Mouse (Mus musculus) limb, embryonic 10.5 days (tissue): ENCODE data around the gene Gm525. TPM values are rescaled to one million over a fixed set of nuclear protein-coding genes. Genes with fewer than 3 reads are reported as not detected.
"Not testable (repeated sequence)": the region's sequence is repeated elsewhere in the genome, so short reads cannot be mapped to it uniquely, and the experiment has no call there.

Experiments
- DNase-seq: peaks from one replicate; pipeline ENCODE4 v3.0.0-alpha.2; 2017; ENCODE audit warnings: low spot score
- H3K27ac ChIP-seq: fragments of 300-500 bp; sonication (generic); 2 replicates; pipeline ENCODE4 v1.5.1; 2016; ENCODE audit warnings: mild to moderate bottlenecking
- H3K27me3 ChIP-seq: fragments of 300-500 bp; sonication (generic); 2 replicates; pipeline ENCODE4 v1.6.1; 2016; ENCODE audit warnings: low read depth, mild to moderate bottlenecking; ENCODE audit not compliant: poor library complexity, severe bottlenecking
- H3K36me3 ChIP-seq: fragments of 300-500 bp; sonication (generic); 2 replicates; pipeline ENCODE4 v1.6.1; 2016; ENCODE audit warnings: mild to moderate bottlenecking, moderate library complexity
- H3K4me1 ChIP-seq: fragments of 300-500 bp; sonication (generic); 2 replicates; pipeline ENCODE4 v1.6.1; 2016
- H3K4me3 ChIP-seq: fragments of 300-500 bp; sonication (generic); 2 replicates; pipeline ENCODE4 v1.5.1; 2016; ENCODE audit warnings: mild to moderate bottlenecking, moderate library complexity
- H3K9me3 ChIP-seq: fragments of 300-500 bp; sonication (generic); replicated peaks from 2 replicates; pipeline ENCODE4 v1.6.1; 2016; ENCODE audit warnings: mild to moderate bottlenecking
- WGBS: fragments of 180-500 bp; shearing (Covaris S2); methylation state at CpG from one replicate; pipeline ENCODE4 v1.1.7; 2016; 5-methylcytosine and 5-hydroxymethylcytosine counted together
- polyA plus RNA-seq: library from polyadenylated mRNA; unstranded; fragments of >200 nt; fragmentation: Nextera tagmentation; extraction: Ambion mirVana; gene quantifications from 2 replicates; pipeline ENCODE4 v1.2.1, GENCODE M21; 2016

Gm525 gene
- polyA plus RNA-seq, 1 experiment from 2014 or later: not detected

DNA sequence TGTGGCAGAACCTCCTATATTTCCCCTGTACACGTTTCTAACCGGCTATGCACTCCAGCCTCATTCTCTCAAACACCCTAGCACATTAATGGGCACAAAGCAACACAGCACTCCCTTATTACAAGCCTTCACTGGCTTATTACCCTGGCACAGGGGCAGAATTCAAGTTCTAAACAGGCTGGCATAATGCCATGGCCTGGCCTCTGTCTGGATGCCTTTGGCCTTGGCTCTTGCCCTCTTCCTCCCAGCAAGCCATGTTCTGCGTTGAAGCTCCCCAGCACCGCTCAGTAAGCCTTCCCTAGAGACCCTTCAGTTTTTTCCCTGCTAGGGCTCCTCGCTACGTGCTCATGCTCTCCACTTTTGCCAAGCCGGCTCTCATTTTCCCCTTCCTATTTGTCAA is 30.6 kb upstream of the Gm525 start:
- DNase-seq: no peak
- 91% methylated on average over 7 of the region's 7 CpGs for WGBS
- Histone ChIP-seq H3K9me3 (no peaks in the 10 kb centered on the region), H3K36me3 (peaks cover 95% of the 10 kb centered on the region), H3K4me3 (no peak overlapping the region), H3K27me3 (no peaks in the 10 kb centered on the region), H3K27ac (no peak overlapping the region), H3K4me1 (no peaks in the 10 kb centered on the region)

DNA sequence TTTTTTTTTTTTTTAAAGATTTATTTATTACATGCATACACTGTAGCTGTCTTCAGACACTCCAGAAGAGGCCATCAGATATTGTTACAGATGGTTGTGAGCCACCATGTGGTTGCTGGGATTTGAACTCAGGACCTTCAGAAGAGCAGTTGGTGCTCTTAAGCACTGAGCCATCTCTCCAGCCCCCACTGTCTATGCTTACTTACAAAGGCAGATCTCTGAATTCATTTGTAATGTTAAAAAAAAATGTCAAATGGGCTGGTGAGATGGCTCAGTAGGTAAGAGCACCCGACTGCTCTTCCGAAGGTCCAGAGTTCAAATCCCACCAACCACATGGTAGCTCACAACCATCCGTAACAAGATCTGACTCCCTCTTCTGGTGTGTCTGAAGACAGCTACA is 28.1 kb upstream of the Gm525 start:
- H3K4me3 ChIP-seq, H3K27me3 ChIP-seq, H3K9me3 ChIP-seq, DNase-seq, H3K4me1 ChIP-seq, H3K27ac ChIP-seq: not testable (repeated sequence)
- peaks cover 89% of the 10 kb centered on the region for H3K36me3 ChIP-seq
- 94% methylated on average over 3 of the region's 3 CpGs for WGBS

DNA sequence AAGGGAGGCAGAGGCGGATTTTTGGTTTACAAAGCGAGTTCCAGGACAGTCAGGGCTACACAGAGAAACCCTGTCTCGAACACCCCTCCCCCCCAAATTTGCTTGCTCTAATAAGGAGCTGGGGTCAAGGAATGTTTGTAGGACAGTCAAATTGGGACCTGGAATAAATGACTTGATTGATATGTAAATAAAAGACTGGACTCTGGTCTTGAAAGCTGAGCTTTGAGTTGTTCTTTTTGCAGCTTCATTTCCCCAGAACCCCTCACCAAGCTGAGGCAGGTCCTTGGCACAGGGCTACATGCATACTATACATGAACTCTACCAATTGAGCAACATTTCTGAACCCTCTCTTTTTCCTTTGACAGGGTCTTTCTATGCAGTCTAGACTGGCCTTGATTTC is 27.6 kb upstream of the Gm525 start:
- H3K4me1 ChIP-seq: no peaks in the 10 kb centered on the region
- no peak overlapping the region for H3K4me3 ChIP-seq
- H3K27me3 ChIP-seq: no peaks in the 10 kb centered on the region
- no peak for DNase-seq
- peaks cover 91% of the 10 kb centered on the region for H3K36me3 ChIP-seq
- H3K27ac ChIP-seq: no peak overlapping the region
- H3K9me3 ChIP-seq: no peaks in the 10 kb centered on the region
- 97% methylated on average over 3 of the region's 3 CpGs for WGBS

DNA sequence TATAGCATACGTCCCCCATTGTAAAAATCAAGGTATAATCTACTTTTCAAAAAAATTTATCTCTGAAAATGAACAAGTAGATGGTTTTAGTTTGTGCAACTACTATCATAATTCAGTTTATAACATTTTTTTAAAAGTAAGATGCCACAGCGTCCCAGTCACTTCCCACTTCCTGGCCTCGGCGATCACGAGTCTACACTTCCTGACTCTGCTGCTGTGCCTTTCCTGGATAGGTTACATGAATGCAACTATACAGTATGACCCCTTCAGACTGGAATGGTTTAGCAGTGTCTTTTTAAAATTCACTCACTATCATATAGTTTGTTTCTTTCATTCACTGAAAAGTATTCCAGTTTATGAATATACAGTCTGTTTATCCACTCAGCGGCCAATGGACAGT is 21.9 kb upstream of the Gm525 start:
- DNase-seq: no peak
- WGBS: 92% methylated on average over 6 of the region's 6 CpGs
- H3K4me3 ChIP-seq: no peak overlapping the region
- H3K36me3 ChIP-seq: peaks cover 79% of the 10 kb centered on the region
- no peaks in the 10 kb centered on the region for H3K27me3 ChIP-seq
- no peak overlapping the region for H3K27ac ChIP-seq
- H3K9me3 ChIP-seq: no peaks in the 10 kb centered on the region
- H3K4me1 ChIP-seq: no peaks in the 10 kb centered on the region

DNA sequence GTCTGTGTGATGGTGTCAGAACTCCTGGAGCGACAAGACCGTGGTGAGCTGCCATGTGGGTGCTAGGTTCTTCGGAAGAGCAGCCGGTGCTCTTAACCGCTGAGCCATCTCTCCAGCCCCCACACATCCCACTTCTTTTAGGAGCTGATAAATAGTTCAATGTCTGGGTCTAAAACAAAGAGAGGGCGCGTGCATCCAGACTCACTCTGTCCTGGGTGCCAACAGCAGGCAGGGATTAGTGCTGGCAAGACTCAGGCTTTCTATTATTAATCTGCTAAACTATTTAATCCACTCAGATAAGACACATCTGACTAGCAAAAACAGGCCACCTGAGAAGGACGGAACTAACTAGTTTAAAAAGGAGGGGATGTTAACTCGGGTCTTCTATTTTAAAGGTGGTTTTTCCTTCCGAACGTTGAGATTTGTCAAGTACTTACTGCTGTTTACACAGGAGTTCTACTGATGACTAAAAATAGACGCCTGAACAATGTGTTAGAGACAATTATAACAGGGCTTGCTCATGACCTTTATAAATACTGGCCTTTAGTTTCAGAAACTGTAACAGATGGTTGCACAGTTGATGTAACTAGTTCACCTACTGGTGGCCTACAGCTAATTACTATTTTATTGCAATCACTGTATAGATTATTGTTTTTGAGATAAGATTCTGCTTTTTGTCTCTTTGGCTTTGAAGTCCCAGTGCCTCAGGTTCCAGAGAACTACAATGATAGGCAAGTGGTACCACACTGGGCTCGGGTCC is 17.5 kb upstream of the Gm525 start:
- H3K4me1 ChIP-seq: peaks cover 25% of the 10 kb centered on the region
- no peaks in the 10 kb centered on the region for H3K9me3 ChIP-seq
- no peaks in the 10 kb centered on the region for H3K27me3 ChIP-seq
- peaks cover 42% of the 10 kb centered on the region for H3K36me3 ChIP-seq
- WGBS: 93% methylated on average over 13 of the region's 13 CpGs
- H3K27ac ChIP-seq: no peak overlapping the region
- DNase-seq: no peak
- H3K4me3 ChIP-seq: no peak overlapping the region

DNA sequence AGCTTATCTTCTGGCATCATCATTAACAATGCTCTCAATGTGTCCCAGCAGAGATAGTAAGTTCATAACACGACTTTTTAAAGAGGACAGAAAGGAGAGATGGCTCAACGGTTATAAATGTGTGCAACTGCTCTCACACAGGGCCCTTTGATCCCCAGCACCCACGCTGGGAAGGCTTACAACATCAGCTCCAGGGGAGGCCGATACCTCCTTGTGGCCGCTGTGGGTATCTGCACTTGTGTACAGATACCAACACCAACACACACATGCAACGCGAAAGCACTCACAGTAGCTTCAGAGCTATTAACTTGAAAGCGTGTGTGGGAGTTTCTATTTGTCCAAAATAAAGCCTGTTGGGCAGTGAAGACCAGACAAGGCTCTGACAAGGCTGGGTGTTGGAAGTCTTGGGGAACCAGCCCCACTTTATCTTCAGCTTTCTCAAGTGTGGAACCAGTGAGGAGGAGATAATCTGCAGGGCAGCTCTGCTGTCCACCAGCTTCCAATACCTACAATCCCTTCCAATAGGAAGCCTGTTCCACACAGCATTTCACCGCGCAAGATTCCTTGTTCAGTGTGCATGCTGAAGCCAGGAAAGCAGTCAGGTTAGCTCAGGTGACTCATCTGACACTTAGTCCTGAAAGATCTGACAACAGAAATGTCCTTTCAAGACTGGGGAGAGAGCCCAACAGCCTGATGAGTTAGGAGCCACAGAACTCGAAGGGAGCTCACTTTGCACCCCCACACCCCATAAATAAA is 14.9 kb upstream of the Gm525 start:
- no peaks in the 10 kb centered on the region for H3K27me3 ChIP-seq

DNA sequence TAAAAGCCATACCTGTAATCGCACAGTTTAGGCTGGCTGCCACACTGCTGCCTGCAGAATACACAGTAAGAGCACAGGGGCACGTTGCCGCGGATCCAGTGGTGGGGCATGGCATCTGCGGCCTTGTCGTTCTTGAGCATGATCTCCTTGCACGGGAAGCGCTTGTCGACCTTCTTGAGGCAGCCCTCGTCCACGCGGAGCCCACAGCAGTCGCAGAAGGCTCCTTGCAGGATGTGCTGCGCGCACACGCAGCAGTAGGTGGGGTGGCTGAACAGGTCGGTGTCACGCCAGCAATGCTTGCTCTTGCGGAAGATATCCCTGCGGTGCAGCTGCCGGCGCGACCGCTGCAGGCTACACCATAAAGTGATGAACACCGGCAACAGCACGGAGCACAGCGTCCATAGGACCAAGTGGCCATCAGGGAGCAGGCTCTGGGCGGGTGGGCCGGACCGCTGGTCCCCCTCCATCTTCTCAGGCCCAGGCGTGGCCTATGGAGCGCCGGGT is 13.7 kb upstream of the Gm525 start:
- H3K36me3 ChIP-seq: peaks cover 14% of the 10 kb centered on the region
- no peak for DNase-seq
- H3K27me3 ChIP-seq: no peaks in the 10 kb centered on the region
- peak overlapping the region; percentile 89 for H3K4me3 ChIP-seq
- H3K27ac ChIP-seq: peak overlapping the region; percentile 88
- H3K9me3 ChIP-seq: no peaks in the 10 kb centered on the region
- WGBS: under 1% methylated on average over 33 of the region's 33 CpGs
- H3K4me1 ChIP-seq: peaks cover 25% of the 10 kb centered on the region

More for the DNA sequence above, 14.9 kb upstream of the Gm525 start:
- no peaks in the 10 kb centered on the region for H3K9me3 ChIP-seq
- H3K4me3 ChIP-seq: peak overlapping the region; percentile 89
- H3K4me1 ChIP-seq: peaks cover 25% of the 10 kb centered on the region
- H3K36me3 ChIP-seq: peaks cover 26% of the 10 kb centered on the region
- H3K27ac ChIP-seq: no peak overlapping the region
- 75% methylated on average over 11 of the region's 11 CpGs for WGBS
- DNase-seq: no peak

DNA sequence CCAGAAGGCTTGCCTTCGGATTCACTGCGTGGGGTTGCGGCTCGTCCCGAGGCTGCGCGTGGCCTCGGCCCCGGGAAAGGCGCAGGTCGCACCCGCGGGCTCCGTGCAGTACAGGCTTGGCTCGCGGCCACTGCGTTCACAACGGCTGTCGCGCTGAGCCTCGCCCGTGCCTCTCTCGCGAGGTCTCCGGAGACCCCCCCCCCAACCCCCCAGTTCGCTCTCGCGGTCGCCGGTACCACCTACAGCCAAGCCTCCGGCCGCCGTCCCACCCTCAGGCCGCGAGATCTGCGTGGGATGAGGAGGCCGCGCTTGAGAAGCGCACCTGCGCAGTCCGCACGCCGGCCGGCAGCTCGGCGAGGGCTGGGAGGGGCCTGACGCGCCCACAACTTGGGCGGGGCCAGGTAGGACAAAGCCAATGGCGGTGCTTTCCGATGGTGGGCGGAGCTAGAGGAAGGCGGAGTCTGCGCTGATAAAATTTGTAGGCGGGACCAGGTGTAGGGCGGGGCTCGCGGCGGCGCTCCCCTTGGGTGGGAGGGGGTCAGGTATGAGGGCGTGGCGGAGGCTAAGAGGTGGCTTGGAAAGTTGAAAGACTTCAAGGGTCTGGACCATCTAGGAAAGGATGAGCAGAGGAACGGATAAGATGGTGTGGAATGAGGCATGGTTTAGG is 13.1 kb upstream of the Gm525 start:
- WGBS: under 1% methylated on average over 63 of the region's 63 CpGs
- Histone ChIP-seq H3K36me3 (peaks cover 9% of the 10 kb centered on the region), H3K27ac (peak overlapping the region; percentile 88), H3K9me3 (no peaks in the 10 kb centered on the region), H3K4me1 (peaks cover 25% of the 10 kb centered on the region), H3K4me3 (peak overlapping the region; percentile 89), H3K27me3 (no peaks in the 10 kb centered on the region)
- peak; percentile 92 for DNase-seq

DNA sequence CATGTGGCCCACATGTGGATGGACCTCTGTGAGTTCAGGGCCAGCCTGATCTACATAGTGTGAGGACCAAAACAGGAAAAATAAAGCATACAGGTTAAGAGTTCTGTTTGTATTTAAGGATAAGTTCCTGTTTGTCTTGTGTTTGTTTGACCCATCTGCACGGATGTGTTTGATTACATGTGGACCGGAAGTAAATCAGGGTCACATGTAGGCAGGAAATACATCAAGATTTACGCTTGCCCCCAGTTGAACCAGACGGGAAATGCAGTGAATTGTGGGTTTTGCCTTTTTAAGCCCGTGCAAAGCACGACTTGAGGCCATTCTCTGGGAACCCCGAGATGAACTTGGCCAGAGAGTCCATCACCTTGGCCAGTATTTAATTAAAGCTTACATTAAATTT is 12.3 kb upstream of the Gm525 start:
- 74% methylated on average over 7 of the region's 7 CpGs for WGBS
- H3K27ac ChIP-seq: no peak overlapping the region
- H3K4me1 ChIP-seq: peaks cover 25% of the 10 kb centered on the region
- H3K9me3 ChIP-seq: no peaks in the 10 kb centered on the region
- H3K4me3 ChIP-seq: no peak overlapping the region
- 0 out of 2 replicates have a peak, but pooled peaks cover 4% of the 10 kb centered on the region for H3K36me3 ChIP-seq
- H3K27me3 ChIP-seq: no peaks in the 10 kb centered on the region
- DNase-seq: no peak

DNA sequence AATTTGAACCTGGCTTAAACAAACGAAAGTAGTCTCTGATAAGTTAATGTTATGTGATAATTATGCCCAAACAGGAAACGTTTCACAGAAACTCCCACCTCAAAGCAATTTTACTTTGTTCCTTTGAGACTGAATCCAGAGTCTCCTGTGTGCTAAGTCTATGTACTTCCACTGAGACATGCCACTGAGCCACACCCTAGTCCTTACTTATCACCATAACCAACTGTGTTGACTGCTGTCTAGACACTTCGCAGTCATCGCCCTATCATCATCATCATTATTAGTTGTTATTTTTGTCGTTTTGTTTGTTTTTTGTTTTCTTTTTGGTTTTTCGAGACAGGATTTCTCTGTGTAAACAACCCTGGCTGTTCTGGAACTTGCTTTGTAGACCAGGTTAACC is 9.3 kb upstream of the Gm525 start:
- no peak overlapping the region for H3K4me3 ChIP-seq
- 83% methylated on average over 6 of the region's 6 CpGs for WGBS

DNA sequence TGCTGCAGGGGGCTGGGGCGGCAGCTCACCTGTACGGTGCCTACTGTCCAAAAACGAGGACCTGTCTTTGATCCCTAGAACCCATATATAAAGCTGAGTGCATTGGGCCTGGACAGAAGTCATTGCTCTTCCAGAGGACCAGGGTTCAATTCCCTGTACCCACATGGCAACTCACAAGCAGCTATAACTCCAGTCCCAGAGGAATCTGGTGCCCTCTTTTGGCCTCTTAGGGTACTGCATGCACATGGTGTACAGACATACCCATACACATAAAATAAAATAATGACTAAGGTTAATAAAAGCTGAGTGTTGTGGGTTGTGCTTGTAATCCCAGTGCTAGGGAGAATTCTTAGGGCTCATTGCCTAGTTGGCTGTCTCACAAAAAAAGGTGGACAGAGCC is 8.3 kb upstream of the Gm525 start:
- Histone ChIP-seq H3K27ac (no peak overlapping the region), H3K36me3 (no peaks in the 10 kb centered on the region), H3K27me3 (no peaks in the 10 kb centered on the region), H3K4me1 (peaks cover 12% of the 10 kb centered on the region; the same call in 1 of the 2 replicates), H3K9me3 (no peaks in the 10 kb centered on the region), H3K4me3 (no peak overlapping the region)
- 93% methylated on average over 3 of the region's 3 CpGs for WGBS
- no peak for DNase-seq

More for the DNA sequence above, 9.3 kb upstream of the Gm525 start:
- H3K36me3 ChIP-seq: no peaks in the 10 kb centered on the region
- H3K4me1 ChIP-seq: peaks cover 21% of the 10 kb centered on the region
- no peaks in the 10 kb centered on the region for H3K27me3 ChIP-seq
- H3K9me3 ChIP-seq: no peaks in the 10 kb centered on the region
- H3K27ac ChIP-seq: no peak overlapping the region
- DNase-seq: no peak

DNA sequence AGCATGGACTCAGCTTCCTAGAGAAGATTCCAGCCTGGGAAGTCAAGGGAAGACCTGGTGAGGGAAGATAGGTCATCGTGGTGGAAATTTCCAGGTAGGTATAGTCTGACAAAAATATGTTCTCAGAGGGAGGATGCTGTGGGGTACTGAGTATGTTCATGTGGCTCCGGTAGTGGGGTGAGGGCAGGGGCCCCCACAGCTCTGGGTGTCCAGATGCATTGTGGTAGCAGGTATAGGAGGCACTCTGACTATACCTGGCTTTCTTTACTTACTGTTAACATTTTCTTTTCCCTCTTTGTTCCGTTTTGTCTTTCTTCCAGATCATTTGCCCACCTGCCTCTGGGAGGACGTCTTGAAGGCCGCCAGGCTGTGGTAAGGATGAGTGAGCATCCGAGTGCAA is 7.5 kb upstream of the Gm525 start:
- Histone ChIP-seq H3K36me3 (no peaks in the 10 kb centered on the region), H3K27ac (no peak overlapping the region), H3K4me3 (no peak overlapping the region), H3K27me3 (no peaks in the 10 kb centered on the region), H3K4me1 (peaks cover 6% of the 10 kb centered on the region; the same call in 1 of the 2 replicates), H3K9me3 (no peaks in the 10 kb centered on the region)
- DNase-seq: no peak
- 86% methylated on average over 6 of the region's 6 CpGs for WGBS

DNA sequence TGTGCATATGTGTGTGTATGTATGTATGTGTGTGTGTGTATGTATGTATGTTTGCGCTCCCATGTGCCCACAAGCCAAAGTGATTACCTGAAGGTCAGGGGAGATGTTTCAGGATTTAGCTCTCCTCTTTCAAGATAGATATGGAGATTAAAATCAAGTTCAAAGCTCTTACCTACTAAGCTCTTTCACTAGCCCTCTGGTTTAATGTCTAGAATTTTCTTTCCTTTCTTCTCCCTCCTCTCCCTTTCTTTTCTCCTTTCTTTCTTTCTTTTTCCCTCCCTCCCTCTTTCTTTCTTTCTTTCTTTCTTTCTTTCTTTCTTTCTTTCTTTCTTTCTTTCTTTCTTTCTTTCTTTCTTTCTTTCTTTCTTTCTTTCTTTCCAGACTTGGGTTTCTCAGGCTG is 6.9 kb upstream of the Gm525 start, which contains the start of gene Dgke:
Gene Dgke (minus strand): TSS at position 101 of the 400 bp plus-strand sequence.
- Histone ChIP-seq H3K27me3 (no peaks in the 10 kb centered on the region), H3K27ac (no peak within 1 kb of the TSS; the same call in 1 of the 2 replicates), H3K4me3 (no peak within 1 kb of the TSS), H3K36me3 (no peaks in the 10 kb centered on the region), H3K9me3 (no peaks in the 10 kb centered on the region), H3K4me1 (peaks cover 6% of the 10 kb centered on the region; the same call in 1 of the 2 replicates)
- WGBS: 100% methylated on average over 1 of the region's 1 CpGs
- DNase-seq: no peak
